Mouse (Mus musculus) midbrain, embryonic 10.5 days (tissue): ENCODE results near the gene Gpr6. TPM values are rescaled to one million over a fixed set of nuclear protein-coding genes. Genes with fewer than 3 reads are reported as not detected.

Source experiments
- DNase-seq: peaks from one replicate; pipeline ENCODE4 v3.0.0-alpha.2; 2017; ENCODE audit warnings: low spot score
- H3K27ac ChIP-seq: fragments of 300-500 bp; sonication (generic); replicated peaks from 2 replicates; pipeline ENCODE4 v1.5.1; 2016; ENCODE audit warnings: mild to moderate bottlenecking
- H3K27me3 ChIP-seq: fragments of 300-500 bp; sonication (generic); 2 replicates; pipeline ENCODE4 v1.6.1; 2016; ENCODE audit warnings: low read depth, mild to moderate bottlenecking; ENCODE audit not compliant: poor library complexity, severe bottlenecking
- H3K36me3 ChIP-seq: fragments of 300-500 bp; sonication (generic); 2 replicates; pipeline ENCODE4 v1.6.1; 2016; ENCODE audit warnings: mild to moderate bottlenecking, moderate library complexity
- H3K4me1 ChIP-seq: fragments of 300-500 bp; sonication (generic); 2 replicates; pipeline ENCODE4 v1.6.1; 2016
- H3K4me3 ChIP-seq: fragments of 300-500 bp; sonication (generic); 2 replicates; pipeline ENCODE4 v1.5.1; 2016; ENCODE audit warnings: mild to moderate bottlenecking, moderate library complexity
- H3K9me3 ChIP-seq: fragments of 300-500 bp; sonication (generic); replicated peaks from 2 replicates; pipeline ENCODE4 v1.6.1; 2016; ENCODE audit warnings: mild to moderate bottlenecking
- WGBS: fragments of 180-500 bp; shearing (Covaris S2); methylation state at CpG from one replicate; pipeline ENCODE4 v1.1.7; 2016; 5-methylcytosine and 5-hydroxymethylcytosine counted together
- polyA plus RNA-seq: library from polyadenylated mRNA; unstranded; fragments of >200 nt; fragmentation: Nextera tagmentation; extraction: Ambion mirVana; gene quantifications from 2 replicates; pipeline ENCODE4 v1.2.1, GENCODE M21; 2016

Gene Gpr6
- polyA plus RNA-seq, 1 experiment from 2014 or later: not detected

DNA sequence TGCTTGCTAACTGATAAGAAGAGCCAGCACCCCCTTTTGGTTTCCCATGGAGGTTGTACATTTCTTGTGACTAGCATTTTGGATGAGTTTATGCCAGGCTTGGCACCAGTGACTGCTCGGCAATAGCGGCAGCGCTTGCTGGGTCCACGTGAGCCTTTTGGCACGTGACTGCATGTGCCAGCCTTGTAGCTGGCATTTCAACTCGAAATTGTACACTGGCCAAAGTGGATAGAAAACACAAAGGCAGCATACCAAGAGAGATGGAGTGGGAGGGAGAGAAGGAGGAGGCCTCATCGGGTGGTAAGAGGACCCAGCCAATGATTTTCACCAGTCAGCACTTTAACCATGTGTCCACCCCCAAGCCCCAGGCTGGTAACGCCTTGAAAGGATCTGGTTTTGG, 34.4 kb downstream of the Gpr6 start:
- no peak overlapping the region for H3K27ac ChIP-seq
- no peaks in the 10 kb centered on the region for H3K36me3 ChIP-seq
- no peak overlapping the region for H3K4me3 ChIP-seq
- no peaks in the 10 kb centered on the region for H3K27me3 ChIP-seq
- DNase-seq: no peak
- WGBS: 82% methylated on average over 8 of the region's 8 CpGs
- H3K4me1 ChIP-seq: peaks cover 7% of the 10 kb centered on the region; the same call in 1 of the 2 replicates
- H3K9me3 ChIP-seq: no peaks in the 10 kb centered on the region

- H3K36me3 ChIP-seq: no peaks in the 10 kb centered on the region
- no peaks in the 10 kb centered on the region for H3K9me3 ChIP-seq
- H3K27me3 ChIP-seq: no peaks in the 10 kb centered on the region
- no peak overlapping the region for H3K4me3 ChIP-seq
- DNase-seq: no peak
- no peak overlapping the region for H3K27ac ChIP-seq
- H3K4me1 ChIP-seq: no peaks in the 10 kb centered on the region
- WGBS: 91% methylated on average over 7 of the region's 7 CpGs
Observed at GRCm38 (mm10) chr10:41032811-41033210, 39.3 kb downstream of the Gpr6 start.

DNA sequence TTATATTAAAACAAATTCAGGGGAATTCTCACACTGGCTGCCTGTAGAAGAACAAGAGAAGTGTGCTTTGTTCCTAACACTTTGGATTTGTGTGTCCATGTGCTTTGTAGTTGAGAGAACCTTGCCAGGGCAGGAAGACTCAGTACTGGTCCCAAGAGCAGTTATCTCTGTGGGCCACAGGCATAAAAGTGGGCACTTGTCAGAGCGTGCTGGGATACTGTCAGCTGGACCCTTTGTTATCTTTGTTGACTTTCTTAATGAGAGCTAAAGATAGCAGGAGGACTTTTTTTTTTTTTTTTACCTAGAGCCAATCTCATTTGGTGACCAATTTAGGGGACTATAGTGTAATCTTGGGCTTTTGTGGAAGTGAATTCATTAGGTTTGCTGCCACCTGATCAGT, 47.2 kb downstream of the Gpr6 start:
- Histone ChIP-seq H3K4me1 (peaks cover 5% of the 10 kb centered on the region; the same call in 1 of the 2 replicates), H3K4me3 (no peak overlapping the region), H3K36me3 (no peaks in the 10 kb centered on the region), H3K9me3 (no peaks in the 10 kb centered on the region), H3K27me3 (no peaks in the 10 kb centered on the region), H3K27ac (no peak overlapping the region)
- WGBS: 55% methylated on average over 1 of the region's 1 CpGs
- no peak for DNase-seq

DNA sequence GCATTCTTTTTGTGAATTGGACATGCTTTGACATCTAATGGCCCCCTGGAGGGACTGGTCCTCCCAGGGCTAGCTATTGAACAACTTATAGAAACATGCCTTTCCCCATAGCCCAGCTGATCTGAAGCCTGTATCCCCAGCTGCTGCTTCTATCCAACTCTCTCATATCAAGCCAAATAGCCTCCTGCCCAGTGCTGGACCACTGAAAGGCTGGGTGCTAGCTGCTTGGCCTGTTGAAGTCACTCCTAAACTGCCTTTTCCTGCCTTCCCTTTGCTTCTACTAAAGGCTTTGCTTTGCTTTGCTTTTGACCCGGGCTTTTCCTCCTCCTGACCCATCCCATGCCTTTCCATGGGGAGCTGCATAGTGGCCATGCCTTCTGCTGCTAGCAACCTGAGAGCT, 47.7 kb downstream of the Gpr6 start:
- WGBS: 41% methylated on average over 1 of the region's 1 CpGs
- H3K27ac ChIP-seq: no peak overlapping the region
- no peak for DNase-seq
- H3K27me3 ChIP-seq: no peaks in the 10 kb centered on the region
- no peaks in the 10 kb centered on the region for H3K36me3 ChIP-seq
- no peaks in the 10 kb centered on the region for H3K9me3 ChIP-seq
- H3K4me3 ChIP-seq: no peak overlapping the region
- H3K4me1 ChIP-seq: peaks cover 5% of the 10 kb centered on the region; the same call in 1 of the 2 replicates

DNA sequence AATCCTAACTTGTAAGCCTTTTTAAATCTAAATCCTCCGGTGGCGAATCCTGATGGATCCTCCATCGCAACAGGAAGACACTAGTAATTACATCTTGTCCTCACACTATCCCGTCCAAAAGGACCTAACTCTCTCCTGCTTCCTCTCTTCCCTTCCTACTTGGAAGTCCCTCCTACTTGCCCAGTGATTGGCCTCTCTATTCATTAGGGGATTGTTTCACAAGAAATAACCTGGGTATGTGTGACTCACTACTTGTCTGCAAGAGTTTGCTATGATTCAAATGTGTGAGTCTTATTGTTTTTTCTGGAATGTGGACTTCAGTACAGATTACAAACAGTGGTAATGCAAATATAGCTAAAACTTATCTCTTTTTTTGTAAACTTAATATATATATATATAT, 49.9 kb downstream of the Gpr6 start:
- H3K4me3 ChIP-seq: no peak overlapping the region
- H3K27ac ChIP-seq: no peak overlapping the region
- no peaks in the 10 kb centered on the region for H3K9me3 ChIP-seq
- 97% methylated on average over 4 of the region's 4 CpGs for WGBS
- H3K27me3 ChIP-seq: no peaks in the 10 kb centered on the region
- H3K36me3 ChIP-seq: no peaks in the 10 kb centered on the region
- H3K4me1 ChIP-seq: peaks cover 5% of the 10 kb centered on the region; the same call in 1 of the 2 replicates
- no peak for DNase-seq

Other genes starting within 250 kb of the Gpr6 start
- 34.1 and 34.8 TPM in 2 replicates for gene Cdc40, start 189.0 kb downstream of the Gpr6 start, polyA plus RNA-seq
- gene Wasf1, start 188.8 kb downstream of the Gpr6 start, polyA plus RNA-seq: 52.9 and 61.0 TPM in 2 replicates
- 16.3 and 21.3 TPM in 2 replicates for gene Fig4, start 231.0 kb upstream of the Gpr6 start, polyA plus RNA-seq
- gene Ak9, start 231.7 kb upstream of the Gpr6 start, polyA plus RNA-seq: 0.04 TPM in 2 replicates